Mouse (Mus musculus) ovary, postnatal 36 days (tissue): ENCODE measurements around the gene Mier3.
A peak's percentile ranks its signal among the peaks of the same experiment; 100 is the strongest.

Source experiments
- DNase-seq: peaks from one replicate; pipeline ENCODE4 v3.0.0; 2022; ENCODE audit warnings: low spot score, mixed read lengths

Mier3 gene

DNA sequence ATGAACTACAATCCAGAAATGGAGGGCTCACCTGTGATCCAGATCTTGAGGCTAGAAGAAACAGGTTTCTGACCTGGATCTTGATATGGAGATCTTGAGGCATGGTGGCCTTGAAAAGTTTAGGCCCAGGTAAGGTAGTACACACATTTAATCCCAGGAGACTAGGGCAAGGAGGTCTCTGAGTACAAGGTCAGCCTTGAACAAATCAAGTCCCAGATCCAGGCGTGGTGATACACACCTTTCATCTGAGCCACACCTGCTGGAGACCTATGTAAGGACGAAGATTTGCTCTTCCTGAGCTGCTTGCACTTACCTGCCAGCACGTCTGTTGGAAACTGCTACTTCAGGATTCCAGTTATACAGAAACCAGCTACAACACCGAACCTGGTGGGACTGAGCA is at the start of gene Mier3:
Gene Mier3, plus strand, starts transcription at position 301 of the 400 bp plus-strand sequence.
- DNase-seq, result no peak

DNA sequence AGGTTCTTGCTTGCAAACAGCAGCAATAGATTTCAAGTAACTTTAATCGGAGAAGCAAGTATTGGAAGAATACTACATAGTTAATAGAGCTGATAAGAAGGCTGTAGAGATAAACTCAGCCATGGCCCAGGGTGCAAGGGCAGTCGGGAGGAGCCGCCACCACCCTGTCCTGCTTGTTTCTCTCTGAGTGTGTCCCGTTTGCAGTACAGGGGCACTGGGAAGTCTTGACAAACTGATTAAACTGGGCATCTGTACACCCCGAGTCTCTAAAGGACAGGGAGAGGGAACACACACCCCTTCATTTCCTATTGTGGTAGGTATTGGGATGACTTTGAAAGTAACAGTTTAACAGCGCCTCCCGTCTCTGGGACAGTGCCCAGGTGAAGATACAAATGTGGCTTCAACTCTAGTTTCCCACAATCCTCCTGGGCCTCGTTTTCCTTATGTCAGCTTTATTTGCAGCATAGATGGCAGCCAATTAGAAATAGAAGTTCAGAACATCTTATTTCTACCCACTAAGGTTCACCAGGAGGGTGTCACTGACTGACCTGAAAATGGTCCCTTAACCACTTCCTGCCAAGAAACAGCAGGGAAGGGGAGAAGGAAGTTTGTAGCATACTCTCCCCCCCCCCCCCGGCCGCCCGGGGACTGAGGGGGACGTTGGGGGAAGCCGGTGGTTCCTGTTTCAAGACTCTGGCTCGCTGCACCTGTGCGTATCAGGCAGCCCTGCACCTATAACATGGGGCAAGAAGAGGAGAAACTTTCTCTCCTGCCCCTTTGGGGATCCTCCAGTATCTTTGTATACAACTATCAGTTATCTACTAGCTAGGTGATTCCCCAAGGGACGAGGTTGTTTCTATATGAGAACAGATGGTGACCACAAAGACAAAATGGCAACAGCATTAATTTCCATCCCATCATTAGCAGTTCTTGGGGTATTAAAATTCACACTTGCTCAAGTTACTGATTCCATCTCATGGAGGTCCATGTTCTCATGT is 46.3 kb upstream of the Mier3 start:
- no peak for DNase-seq

DNA sequence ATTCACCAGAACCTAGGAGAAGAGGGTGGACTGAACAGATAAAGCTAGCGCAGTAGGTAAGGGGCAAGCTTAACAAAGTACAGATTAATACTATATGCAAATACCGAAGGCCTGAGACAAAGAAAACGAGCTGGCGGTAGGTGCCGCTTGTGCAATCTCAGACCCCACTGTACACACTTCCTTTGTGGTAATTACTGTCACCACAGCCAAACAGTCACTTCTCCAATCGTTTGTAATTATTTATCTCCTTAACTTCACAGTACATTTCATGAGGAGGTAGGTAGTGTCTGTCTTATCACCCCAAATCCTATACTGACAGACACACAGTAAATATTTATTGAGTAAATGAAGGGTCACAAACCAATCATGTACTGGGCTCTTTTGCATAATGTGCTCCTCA is 40.5 kb upstream of the Mier3 start:
- no peak for DNase-seq

DNA sequence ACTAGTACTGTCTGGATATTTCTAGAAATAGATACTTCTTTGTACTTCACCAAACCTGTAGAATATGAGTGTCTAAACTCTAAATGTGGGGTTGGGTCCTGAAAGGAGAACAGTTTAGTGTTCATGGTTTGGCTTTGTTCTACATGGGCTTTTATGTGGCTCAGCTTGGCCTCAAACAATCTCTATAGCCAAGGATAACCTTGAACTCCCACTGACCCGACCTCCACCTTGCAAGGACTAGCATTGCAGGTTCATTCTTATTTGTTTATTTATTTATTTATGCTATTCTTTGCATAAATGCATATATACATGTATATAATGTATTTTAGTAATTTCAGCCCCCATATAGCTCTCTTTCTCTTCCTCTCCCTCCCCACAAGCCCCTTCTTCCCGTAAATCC is 37.1 kb upstream of the Mier3 start:
- no peak for DNase-seq

DNA sequence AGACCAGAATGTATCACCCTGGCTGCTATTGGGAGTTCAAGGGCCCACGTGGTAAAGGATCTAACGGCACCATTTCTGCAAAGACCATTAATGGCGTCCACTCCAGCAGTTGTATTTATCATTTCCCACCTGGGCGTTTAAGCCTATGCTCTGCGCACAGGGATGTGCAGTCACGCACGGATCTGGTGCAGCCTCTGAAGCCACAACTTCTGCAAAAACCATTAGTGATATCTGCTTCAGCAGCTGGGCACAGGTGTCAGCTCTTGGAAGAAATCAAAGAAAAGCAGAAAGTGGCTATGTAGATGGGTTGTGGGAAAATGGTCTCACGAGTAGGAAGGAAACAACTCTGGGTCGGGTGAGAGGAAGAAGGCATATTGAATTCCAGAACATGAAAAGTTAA is 34.6 kb upstream of the Mier3 start:
- DNase-seq, result no peak

DNA sequence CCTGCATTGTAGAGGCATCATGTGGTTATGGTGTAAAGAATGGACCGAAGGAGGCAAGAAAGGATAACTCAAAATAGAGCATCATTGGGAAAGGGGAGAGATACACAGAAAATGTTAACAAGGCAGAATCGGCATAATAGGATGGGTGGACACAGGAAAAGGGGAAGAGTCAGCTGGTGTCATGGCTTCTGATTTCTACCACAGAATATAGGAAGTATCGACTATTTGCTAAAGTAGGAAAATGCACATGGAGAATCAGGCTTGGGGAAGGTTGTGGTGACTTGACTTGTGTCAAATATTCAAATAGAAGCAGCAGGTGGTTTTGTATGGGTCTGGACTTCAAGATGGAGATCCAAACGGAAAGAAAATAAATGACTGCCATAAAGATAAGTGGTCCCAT is 33.5 kb upstream of the Mier3 start:
- no peak for DNase-seq

DNA sequence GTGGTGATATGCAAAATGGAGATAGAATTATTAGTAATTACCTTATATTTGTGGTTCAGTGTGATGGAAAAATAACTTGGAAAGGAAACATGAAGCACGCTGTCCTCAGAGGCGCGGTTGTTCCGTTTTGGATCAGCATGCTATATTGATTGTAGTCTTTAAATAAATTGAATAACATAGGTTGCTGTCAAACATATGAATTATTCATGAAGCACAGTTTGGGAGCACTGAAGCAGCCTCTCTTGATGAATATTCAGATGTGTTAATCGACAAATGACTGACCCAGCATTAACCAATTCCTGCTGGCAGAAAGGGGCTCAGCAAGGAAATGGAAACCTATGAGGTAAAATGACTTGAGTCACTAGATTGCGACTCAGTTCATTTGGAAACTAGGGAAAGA is 29.8 kb upstream of the Mier3 start:
- DNase-seq, result no peak

DNA sequence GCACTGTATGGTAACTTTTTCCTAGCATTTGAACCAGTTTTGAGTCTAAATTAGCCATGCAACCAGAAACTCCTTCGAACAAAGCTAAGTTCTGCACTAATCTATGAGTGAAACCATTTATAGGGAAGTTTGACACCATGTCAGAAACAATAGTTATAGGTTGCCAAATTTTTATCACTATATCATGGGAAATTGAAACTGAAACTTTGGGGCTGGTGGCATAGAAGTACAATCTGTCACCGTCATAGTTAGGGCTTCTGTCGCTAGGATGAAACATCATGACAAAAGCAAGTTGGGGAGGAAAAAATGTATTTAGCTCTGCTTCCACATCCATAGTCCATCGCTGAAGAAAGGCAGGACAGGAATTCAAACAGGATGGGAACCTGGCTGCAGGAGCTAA is 25.5 kb upstream of the Mier3 start:
- DNase-seq, result no peak

DNA sequence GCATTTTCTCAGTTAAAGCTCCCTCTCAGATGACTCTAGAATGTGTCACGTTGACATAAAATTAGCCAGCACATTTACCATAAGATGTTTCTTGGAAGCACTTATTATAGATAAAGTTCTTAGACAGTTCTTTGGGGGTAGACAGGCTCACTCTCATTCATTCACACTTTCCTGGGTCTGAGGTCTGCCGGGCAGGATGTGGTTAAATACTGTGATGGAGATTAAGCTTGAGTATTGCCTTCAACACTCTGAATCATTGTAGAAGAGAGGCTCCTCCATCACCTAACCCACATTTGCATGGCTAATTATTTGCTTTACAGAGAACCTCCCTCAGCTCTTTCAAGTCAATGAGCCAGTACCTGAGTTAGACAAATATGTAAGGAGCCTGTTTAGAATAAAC is 24.9 kb upstream of the Mier3 start:
- no peak for DNase-seq

DNA sequence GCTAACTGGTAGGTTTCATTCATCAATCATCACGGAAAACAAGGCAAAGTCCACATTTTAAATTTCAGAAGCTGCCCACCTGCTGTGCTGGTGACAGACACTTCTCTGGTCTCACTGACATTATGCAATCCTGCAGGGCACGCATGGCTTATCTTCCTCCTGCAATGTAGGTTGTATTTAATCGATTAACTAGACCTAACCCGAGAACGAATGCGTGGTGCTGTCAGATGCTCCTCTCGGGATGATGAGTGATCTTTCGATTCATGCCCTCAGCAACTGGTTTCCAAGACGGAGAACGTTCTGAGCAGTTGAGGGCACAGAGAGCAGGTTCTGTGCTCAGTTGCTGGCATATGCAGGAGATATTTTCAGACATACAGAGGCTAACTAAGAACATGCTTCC is 24.5 kb upstream of the Mier3 start:
- no peak for DNase-seq

DNA sequence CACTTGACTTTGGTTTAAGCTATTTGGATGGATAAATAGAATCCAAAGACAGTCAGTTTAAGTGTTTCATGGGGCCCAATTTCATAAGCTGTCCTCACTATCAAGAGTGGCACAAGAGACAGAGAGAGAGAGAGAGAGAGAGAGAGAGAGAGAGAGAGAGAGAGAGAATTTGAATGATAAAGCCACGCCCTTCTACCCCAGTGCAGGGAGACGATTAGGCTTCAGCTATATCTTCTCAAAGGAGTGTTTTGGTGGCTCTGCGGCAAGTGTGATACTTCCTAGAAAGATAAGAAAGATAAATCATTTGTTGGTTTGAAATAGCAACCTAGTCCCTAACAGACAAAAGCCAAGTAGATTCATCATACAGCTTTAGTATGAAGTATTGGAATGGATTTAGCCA is 24.0 kb upstream of the Mier3 start:
- no peak for DNase-seq

DNA sequence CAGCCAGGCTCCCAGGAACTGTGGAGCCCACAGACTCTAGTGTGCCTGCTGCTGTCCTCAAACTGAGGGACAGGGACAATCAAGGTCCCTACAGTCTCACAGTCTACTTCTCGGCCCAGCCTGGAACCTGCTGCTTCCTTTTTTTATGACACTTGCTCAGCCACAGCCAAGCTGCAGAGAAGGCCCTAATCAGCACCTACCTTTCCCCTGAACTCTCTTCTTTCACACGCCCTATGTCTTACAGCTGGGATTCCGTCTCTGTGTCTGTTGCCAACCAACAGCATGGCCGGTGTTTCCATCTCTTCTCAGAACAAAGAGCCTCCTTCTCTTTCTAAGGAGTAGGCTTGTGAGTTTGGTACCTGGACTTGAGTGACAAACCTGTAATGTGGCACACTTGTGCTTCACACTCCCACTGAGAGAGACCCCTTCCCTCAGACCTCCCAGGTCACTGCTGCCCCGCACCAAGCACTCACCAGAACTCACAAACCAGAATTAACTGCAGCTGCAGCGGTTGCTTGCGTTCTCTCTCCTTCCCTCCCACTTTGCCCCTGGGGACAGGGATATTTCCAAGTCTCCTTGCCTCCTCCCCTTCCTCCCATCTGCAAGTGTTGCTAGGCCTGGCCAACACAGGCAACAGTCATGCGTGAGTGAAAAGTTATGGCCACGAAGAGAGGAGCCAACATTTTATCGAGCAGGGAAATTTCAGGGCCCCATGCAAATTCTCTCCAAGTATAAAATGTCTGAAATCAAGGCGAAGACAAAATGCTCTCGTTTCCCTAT is 22.1 kb upstream of the Mier3 start:
- no peak for DNase-seq

DNA sequence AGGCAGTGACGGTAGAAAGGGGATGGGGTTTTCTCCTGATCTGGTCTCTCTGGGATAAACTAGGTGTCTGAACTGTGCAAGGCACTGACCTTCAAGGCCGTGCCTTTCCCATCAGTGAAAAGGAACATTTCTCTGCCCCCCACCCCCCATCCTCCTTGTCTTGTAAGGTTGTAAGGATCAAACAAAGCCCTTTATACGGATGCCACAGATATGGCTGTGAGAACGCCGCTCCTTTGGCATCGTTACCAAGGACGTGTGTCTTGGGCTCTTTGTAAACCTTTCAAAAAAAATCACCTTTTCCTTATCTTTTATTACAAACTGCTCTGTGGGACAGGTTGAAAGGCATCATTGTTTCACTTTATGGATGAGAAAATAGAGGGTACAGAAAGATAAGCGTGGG is 21.3 kb upstream of the Mier3 start:
- DNase-seq, result no peak

DNA sequence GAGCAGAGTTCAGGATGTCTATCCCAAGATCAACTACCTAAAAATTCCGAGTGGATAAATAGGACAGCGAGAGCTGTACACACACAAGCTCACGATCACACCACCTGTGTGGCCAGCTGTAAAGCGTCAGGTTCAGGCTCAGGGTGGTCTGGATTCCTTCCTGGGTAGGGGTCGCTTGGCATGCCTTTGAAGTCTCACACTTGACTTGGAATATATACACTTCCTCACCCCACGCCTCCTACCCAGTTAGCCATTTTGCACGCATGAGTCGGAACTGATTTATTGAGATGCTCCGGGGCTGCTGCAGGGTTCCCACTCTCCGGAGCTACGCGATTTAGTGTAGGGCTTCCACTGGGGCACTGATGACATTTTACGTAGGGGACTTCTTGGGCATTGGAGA is 20.7 kb upstream of the Mier3 start:
- DNase-seq, result no peak

DNA sequence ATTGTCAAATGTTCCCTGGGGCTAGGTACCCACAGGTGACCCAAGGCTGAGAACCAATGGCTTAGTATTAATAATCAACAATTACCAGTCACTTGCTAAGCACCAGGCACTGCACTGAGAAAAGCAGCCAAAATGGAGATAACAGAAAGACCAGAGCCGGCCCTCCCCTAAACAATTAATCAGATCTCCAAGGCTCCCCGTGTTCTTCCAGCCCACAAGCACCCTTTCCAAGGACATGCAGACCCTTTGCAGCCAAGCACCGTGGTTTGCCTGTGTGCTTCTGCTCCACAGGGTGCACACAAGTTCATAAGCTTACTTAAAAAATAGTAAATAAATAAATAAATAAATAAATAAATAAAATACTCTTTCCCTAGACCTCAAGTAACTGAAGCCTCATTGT is 20.2 kb upstream of the Mier3 start:
- peak; percentile 18 for DNase-seq

DNA sequence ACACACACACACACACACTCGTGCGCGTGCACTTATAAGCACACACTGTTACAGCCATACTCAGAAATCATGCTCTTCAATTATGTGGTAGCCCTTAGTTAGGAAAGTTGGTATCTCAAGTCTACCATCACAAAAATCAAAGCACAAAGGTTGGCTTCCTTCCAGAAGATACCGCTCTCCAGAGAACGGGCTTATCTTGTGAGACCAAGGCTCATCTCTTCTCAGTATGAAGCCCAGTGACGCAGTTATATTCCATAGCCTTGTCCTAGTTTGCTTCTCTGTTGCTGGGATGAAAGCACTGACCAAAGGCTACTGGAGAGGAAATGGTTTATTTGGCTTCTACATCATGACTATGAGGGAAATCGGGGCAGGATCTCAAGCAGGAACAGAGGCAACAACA is 12.8 kb upstream of the Mier3 start:
- no peak for DNase-seq

DNA sequence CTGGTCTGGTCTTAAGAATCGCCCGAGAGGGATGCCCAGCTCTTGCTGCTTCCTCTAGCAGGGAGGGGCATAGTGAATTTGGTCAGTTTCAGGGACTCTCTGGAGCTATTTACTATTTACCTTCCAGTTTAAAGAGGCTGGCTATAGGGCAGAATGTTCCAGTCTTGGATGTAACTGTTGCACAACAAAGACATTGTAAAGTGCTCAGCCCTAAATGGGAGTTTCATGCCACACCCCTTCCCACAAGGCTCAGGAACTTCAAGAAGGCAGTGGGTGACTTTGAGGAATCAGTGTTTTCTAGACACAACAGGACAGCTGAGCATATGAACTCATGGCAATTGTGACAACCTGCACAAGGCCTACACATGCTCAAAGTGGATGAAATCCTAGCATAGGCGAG is 3.9 kb upstream of the Mier3 start:
- DNase-seq, result no peak

DNA sequence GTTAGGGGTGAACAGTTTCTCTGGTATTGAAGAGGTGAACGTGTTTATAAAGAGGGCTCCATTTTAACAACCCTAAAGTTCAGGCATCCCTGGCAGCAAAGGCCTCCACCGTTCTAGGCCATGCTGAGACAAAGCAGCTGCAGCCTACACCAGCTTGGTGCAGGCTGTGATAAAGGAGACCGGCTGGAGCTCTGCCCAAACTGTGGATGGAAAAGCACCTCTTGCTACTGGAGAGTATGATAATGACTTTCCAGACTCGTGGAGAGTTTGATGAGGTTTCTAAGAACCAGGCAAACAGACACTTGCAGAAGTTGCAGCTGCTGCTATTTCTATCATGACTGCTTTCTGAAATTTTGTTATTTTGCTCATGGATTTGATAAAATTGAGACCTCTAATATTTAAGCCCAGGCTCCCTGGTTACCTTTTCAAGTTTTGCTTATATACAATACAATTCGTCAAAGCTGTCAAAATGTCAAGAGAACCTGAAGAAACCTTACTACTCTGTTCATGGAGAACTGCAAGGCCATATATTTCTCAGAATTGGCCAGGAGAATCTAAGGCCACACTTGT is 3.4 kb downstream of the Mier3 start:
- peak; percentile 14 for DNase-seq

DNA sequence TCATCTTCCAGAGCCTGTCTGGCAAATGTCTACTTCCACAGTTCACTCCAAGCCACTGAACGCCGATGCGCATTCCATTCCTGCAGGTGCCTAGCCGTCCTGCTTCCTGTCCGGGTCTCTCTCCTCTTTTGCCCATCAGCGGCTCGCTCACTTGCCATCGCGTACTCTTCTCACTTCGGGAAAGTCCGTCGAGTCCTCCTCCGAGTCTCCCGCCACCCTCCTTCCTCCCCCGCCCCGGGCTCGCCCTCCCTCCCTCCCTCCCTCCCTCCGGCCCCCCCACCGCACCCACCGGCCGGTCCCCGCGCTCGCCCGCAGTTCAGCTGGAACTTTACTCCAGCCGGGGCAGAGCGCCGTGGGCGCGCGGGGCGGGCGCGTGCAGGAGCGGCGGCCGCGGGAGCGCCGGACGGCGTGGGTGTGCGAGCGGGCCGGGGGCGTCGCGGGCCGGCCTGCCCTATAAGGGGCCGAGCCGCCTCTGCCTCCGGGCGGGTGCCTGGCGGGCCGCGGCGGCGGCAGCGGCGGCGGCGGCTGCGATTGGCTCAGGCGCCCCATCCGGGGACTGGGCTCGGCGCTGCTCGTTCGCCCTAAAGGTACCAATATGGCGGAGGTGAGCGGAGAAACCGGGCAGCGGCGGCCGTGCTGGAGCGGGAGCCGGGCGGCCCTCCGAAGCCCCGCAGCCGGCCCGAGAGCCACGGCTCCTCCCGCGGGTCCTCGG is 5.1 kb downstream of the Mier3 start:
- DNase-seq, result peak; percentile 91

DNA sequence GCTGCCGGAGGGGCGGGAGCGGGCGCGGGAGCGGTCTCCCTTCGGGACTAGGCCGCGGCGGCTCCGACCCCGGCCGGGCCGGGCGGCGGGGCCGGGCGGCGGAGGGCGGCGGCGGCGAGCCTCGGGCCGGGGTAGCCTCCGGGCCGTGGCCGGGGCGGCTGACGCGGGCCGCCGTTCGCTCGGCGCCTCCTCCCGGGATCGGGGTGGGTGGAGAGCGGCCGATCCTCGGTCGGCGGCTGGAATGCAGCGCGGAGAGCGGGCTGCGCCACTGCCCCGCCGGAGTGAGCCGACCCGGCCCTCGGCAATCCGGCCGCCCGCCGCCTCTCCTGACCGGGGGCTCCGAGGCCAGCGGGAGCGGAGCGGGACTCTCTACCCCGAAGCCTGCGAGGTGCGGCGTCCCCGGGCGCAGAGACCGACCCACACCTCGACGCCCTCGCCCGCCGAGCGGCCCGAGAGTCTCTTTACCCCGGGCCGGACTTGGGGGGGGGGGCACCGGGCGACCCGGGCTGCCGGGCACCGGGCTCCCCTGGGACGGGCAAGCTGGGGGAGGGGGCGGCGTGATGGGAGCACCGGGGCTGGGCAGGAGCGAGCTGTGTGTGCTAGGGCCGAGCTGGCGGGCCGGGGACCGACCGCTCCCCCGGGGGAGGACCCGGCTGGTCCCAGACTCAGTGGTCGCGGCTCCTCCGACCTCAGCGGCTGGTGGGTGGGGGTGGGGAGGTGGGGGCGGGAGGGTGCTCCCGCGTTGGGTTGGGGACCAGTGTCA is 5.9 kb downstream of the Mier3 start:
- DNase-seq, result peak; percentile 45

DNA sequence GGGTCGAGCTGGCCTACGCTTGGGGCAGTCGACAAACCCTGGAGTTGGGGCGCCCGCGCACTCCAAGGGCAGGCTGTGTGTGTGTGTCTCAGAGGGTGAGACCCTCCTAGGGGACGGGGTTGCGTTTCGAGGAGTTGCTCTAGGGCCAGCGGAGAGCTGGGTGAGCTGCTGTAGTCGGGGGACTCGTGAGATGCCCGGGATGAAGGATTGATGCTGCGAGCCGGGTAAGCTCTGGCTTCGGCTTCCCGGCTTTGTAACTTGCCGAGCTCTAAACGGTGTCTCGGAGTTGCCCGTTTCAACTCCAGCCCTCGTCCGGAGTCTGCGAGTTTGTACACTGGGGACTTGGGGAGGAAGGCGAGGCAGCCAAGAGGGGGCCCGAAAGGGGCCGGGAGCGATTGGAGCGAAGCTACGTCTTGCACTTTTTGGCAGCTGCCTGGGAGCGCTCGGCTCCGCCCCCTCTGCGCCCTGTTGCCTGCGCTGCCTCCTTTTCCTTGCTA is 6.6 kb downstream of the Mier3 start:
- peak; percentile 74 for DNase-seq
